Mouse (Mus musculus): Measurements from ENCODE around the gene Trim24.

GRCm38 (mm10) chr6:37863961-37864730 lies 6.5 kb upstream of the Trim24 start:
- no peak for TF ChIP-seq GATA1 (IDR thresholded peaks at IDR 0.05; ENCODE audit: borderline replicate concordance, low read length)
- TF ChIP-seq FLI1 (IDR thresholded peaks at IDR 0.05; ENCODE audit: low read length), result no peak

Data from megakaryocyte, embryonic 14.5 days (primary cell).